Mouse (Mus musculus) layer of hippocampus, adult 9-11 months (tissue): ENCODE data around the gene Sec24b.

ENCODE experiments used
- DNase-seq: peaks from one replicate; pipeline ENCODE4 v3.0.0; 2022

Sec24b gene

GRCm38 (mm10) chr3:130054587-130054986 is 6.8 kb downstream of the Sec24b start:
- DNase-seq, result no peak

GRCm38 (mm10) chr3:130053340-130054066 is 7.8 kb downstream of the Sec24b start:
- no peak for DNase-seq

- no peak for DNase-seq
Observed at GRCm38 (mm10) chr3:130052541-130053298, 8.6 kb downstream of the Sec24b start.

- DNase-seq, result no peak
Observed at GRCm38 (mm10) chr3:130052116-130052515, 9.2 kb downstream of the Sec24b start.

GRCm38 (mm10) chr3:130040711-130041110 is 20.6 kb downstream of the Sec24b start:
- DNase-seq, result no peak

- no peak for DNase-seq
Observed at GRCm38 (mm10) chr3:130040017-130040416, 21.3 kb downstream of the Sec24b start.

- no peak for DNase-seq
Observed at GRCm38 (mm10) chr3:130028741-130029140, 32.6 kb downstream of the Sec24b start.

- peak; percentile 51 for DNase-seq
Observed at GRCm38 (mm10) chr3:130026181-130026580, 35.2 kb downstream of the Sec24b start.

GRCm38 (mm10) chr3:130025556-130025955 is 35.8 kb downstream of the Sec24b start:
- no peak for DNase-seq

- DNase-seq, result no peak
Observed at GRCm38 (mm10) chr3:130012943-130013342, 48.4 kb downstream of the Sec24b start.

- no peak for DNase-seq
Observed at GRCm38 (mm10) chr3:130011236-130011635, 50.1 kb downstream of the Sec24b start.

GRCm38 (mm10) chr3:130006141-130006540 is 55.2 kb downstream of the Sec24b start:
- DNase-seq, result no peak

GRCm38 (mm10) chr3:130000926-130001325 is 60.4 kb downstream of the Sec24b start:
- no peak for DNase-seq

GRCm38 (mm10) chr3:129998526-129998925 is 62.8 kb downstream of the Sec24b start:
- DNase-seq, result no peak

GRCm38 (mm10) chr3:129998001-129998400 is 63.4 kb downstream of the Sec24b start:
- no peak for DNase-seq

GRCm38 (mm10) chr3:129997324-129997723 is 64.0 kb downstream of the Sec24b start:
- DNase-seq, result no peak

- no peak for DNase-seq
Observed at GRCm38 (mm10) chr3:129987297-129987696, 74.1 kb downstream of the Sec24b start.

GRCm38 (mm10) chr3:129985335-129985734 is 76.0 kb downstream of the Sec24b start:
- DNase-seq, result no peak

- DNase-seq, result no peak
Observed at GRCm38 (mm10) chr3:129984797-129985196, 76.6 kb downstream of the Sec24b start.

- no peak for DNase-seq
Observed at GRCm38 (mm10) chr3:129982271-129982670, 79.1 kb downstream of the Sec24b start.

- DNase-seq, result no peak
Observed at GRCm38 (mm10) chr3:129981756-129982155, 79.6 kb downstream of the Sec24b start.

- no peak for DNase-seq
Observed at GRCm38 (mm10) chr3:129979510-129979909, 81.8 kb downstream of the Sec24b start.

- no peak for DNase-seq
Observed at GRCm38 (mm10) chr3:129978716-129979115, 82.6 kb downstream of the Sec24b start.

- no peak for DNase-seq
Observed at GRCm38 (mm10) chr3:129976317-129976716, 85.0 kb downstream of the Sec24b start.
